Mouse (Mus musculus) midbrain, embryonic 11.5 days (tissue): ENCODE data around the gene Psmd7. TPM values are rescaled to one million over a fixed set of nuclear protein-coding genes. Genes with fewer than 3 reads are reported as not detected.

Source experiments
- ATAC-seq: fragments of 200-750 bp; cut with Nextera tagmentation; 2 replicates; pipeline ENCODE4 v1.8.0; 2017; ENCODE audit warnings: moderate TSS enrichment, moderate library complexity; ENCODE audit not compliant: low FRiP score
- DNase-seq: peaks from one replicate; pipeline ENCODE4 v3.0.0; 2015; ENCODE audit warnings: low spot score; ENCODE audit errors: missing footprints
- H3K27ac ChIP-seq: fragments of 300-500 bp; sonication (generic); 2 replicates; pipeline ENCODE4 v1.5.1; 2014; ENCODE audit warnings: low read depth, low read length
- H3K27me3 ChIP-seq: fragments of 300-500 bp; sonication (generic); 2 replicates; pipeline ENCODE4 v1.6.1; 2014; ENCODE audit warnings: mild to moderate bottlenecking, low read length, moderate library complexity, mixed read lengths; ENCODE audit not compliant: control insufficient read depth, insufficient read depth
- H3K36me3 ChIP-seq: fragments of 300-500 bp; sonication (generic); 2 replicates; pipeline ENCODE4 v1.6.1; 2014; ENCODE audit warnings: mild to moderate bottlenecking, low read length, moderate library complexity, mixed read lengths; ENCODE audit not compliant: control insufficient read depth, insufficient read depth
- H3K4me1 ChIP-seq: fragments of 300-500 bp; sonication (generic); 2 replicates; pipeline ENCODE4 v1.6.1; 2014; ENCODE audit warnings: low read length; ENCODE audit not compliant: control insufficient read depth, insufficient read depth
- H3K4me2 ChIP-seq: fragments of 300-500 bp; sonication (generic); 2 replicates; pipeline ENCODE4 v1.6.1; 2014; ENCODE audit warnings: mild to moderate bottlenecking, moderate library complexity
- H3K4me3 ChIP-seq: fragments of 300-500 bp; sonication (generic); 2 replicates; pipeline ENCODE4 v1.5.1; 2014; ENCODE audit warnings: low read depth, low read length
- H3K9ac ChIP-seq: fragments of 300-500 bp; sonication (generic); 2 replicates; pipeline ENCODE4 v1.6.1; 2014; ENCODE audit warnings: low read length
- H3K9me3 ChIP-seq: fragments of 300-500 bp; sonication (generic); 2 replicates; pipeline ENCODE4 v1.6.1; 2016; ENCODE audit warnings: low read length; ENCODE audit not compliant: control insufficient read depth
- WGBS: fragments of 180-500 bp; shearing (Covaris S2); extraction: QIAGEN DNeasy Blood & Tissue Kit; methylation state at CpG from one replicate; pipeline ENCODE4 v1.1.7; 2014; 5-methylcytosine and 5-hydroxymethylcytosine counted together
- polyA plus RNA-seq: library from polyadenylated mRNA; unstranded; fragments of >200 nt; fragmentation: Nextera tagmentation; extraction: Ambion mirVana; gene quantifications from 2 replicates; pipeline ENCODE4 v1.2.1, GENCODE M21; 2014

The Psmd7 gene
- polyA plus RNA-seq, 1 experiment from 2014 or later = 319 TPM

DNA sequence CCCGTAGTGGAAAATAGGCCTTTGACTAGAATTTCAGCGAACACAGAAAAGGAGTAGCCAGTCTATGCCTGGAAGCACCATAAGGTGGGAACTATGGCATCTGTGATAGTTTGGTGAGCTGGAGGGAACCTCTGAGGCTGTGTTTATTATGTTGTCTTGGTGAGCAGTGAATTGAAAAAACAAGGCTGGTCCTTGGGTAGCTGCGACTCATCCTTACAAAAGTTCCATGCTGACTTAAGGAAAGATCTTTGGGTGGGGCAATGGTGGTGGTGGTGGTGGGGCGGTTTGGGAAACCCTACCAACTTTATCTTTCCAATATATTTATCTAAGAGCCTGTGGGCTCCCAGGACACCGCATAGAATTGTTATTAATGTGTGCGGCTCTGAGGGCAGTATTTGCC lies 25.1 kb upstream of the Psmd7 start:
- WGBS = 91% methylated on average over 6 of the region's 6 CpGs
- DNase-seq = no peak

DNA sequence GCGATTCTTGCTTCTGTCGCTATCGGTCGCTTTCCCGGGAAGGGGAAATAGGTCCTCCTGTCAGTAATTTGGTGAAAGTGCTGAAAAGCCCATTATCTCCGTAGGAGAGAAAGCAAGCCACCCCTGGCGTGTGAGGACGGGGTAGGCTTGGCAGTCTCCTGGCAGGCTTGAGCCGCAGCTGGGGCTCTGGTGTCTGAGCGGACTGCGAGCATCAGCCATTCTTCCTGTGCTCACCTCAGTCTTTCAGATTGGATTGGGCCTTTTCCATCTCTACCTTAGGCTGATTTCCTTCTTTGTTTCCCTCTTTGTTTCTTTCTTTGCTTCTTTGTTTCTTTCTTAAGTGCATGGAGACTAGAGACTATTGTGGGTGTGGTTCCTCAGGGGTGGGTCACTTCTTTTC lies 22.6 kb upstream of the Psmd7 start:
- WGBS = 55% methylated on average over 11 of the region's 11 CpGs
- H3K4me2 ChIP-seq = no peak overlapping the region

More for the DNA sequence above, 25.1 kb upstream of the Psmd7 start:
- no peak for ATAC-seq
- Histone ChIP-seq H3K9ac (no peak overlapping the region), H3K9me3 (no peaks in the 10 kb centered on the region), H3K27me3 (no peaks in the 10 kb centered on the region), H3K4me2 (no peak overlapping the region), H3K4me1 (peaks cover under 1% of the 10 kb centered on the region; the same call in 1 of the 2 replicates), H3K36me3 (no peaks in the 10 kb centered on the region), H3K4me3 (no peak overlapping the region), H3K27ac (no peak overlapping the region)

DNA sequence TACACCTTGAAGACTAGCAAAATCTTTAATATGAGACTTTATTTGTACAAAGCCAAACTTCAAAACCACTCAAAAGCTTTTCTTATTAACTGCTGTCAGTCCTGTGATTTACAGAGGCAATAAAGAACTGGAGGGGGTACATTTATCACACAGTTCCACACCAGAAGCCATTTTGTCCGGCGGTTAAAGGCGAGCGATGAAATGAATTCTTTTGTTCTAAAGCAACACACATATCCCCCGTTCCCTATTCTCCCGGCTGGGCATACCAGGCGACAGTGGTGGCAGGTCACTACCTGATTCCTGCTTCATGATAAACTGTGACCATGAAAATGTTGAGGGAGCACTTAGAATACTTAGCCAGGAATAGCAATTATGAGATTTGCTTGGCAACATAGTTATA lies 20.5 kb upstream of the Psmd7 start:
- peaks cover 5% of the 10 kb centered on the region; the same call in 1 of the 2 replicates for H3K4me1 ChIP-seq
- no peak overlapping the region for H3K27ac ChIP-seq
- H3K36me3 ChIP-seq = no peaks in the 10 kb centered on the region
- H3K4me2 ChIP-seq = no peak overlapping the region
- no peak overlapping the region for H3K9ac ChIP-seq
- peak; percentile 86 for DNase-seq
- H3K27me3 ChIP-seq = no peaks in the 10 kb centered on the region
- ATAC-seq = no peak
- no peaks in the 10 kb centered on the region for H3K9me3 ChIP-seq
- no peak overlapping the region for H3K4me3 ChIP-seq
- WGBS = 63% methylated on average over 7 of the region's 7 CpGs

More for the DNA sequence above, 22.6 kb upstream of the Psmd7 start:
- H3K4me3 ChIP-seq = no peak overlapping the region
- H3K36me3 ChIP-seq = no peaks in the 10 kb centered on the region
- ATAC-seq (no peak), DNase-seq (peak; percentile 81)
- peaks cover 5% of the 10 kb centered on the region; the same call in 1 of the 2 replicates for H3K4me1 ChIP-seq
- H3K9ac ChIP-seq = no peak overlapping the region
- H3K9me3 ChIP-seq = no peaks in the 10 kb centered on the region
- no peaks in the 10 kb centered on the region for H3K27me3 ChIP-seq
- H3K27ac ChIP-seq = no peak overlapping the region

DNA sequence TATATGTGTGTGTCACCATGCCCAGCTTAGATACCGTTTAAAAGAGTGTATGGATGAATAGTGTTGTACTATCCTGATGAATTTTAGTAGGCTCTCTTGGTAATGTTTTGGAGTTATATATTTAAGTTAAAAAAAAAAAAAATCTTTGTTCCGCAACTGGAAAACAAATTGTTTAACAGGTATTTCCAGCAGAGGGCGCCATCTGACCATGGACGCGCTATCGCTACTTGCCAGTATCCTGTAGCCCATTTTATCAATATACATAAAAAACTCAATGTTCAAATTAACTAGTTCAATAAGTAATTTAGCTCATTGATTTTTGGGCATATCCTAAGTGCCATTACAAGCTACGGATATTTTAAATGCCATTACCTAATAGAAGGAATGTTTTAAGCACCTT lies 14.8 kb upstream of the Psmd7 start:
- H3K4me1 ChIP-seq = peaks cover 1% of the 10 kb centered on the region; the same call in 1 of the 2 replicates
- no peaks in the 10 kb centered on the region; the same call in 1 of the 2 replicates for H3K27me3 ChIP-seq
- H3K36me3 ChIP-seq = no peaks in the 10 kb centered on the region
- H3K27ac ChIP-seq = no peak overlapping the region
- H3K9ac ChIP-seq = no peak overlapping the region
- H3K4me2 ChIP-seq = no peak overlapping the region
- H3K4me3 ChIP-seq = no peak overlapping the region
- no peaks in the 10 kb centered on the region for H3K9me3 ChIP-seq
- ATAC-seq (no peak), DNase-seq (peak; percentile 98)
- WGBS = 7% methylated on average over 7 of the region's 7 CpGs

DNA sequence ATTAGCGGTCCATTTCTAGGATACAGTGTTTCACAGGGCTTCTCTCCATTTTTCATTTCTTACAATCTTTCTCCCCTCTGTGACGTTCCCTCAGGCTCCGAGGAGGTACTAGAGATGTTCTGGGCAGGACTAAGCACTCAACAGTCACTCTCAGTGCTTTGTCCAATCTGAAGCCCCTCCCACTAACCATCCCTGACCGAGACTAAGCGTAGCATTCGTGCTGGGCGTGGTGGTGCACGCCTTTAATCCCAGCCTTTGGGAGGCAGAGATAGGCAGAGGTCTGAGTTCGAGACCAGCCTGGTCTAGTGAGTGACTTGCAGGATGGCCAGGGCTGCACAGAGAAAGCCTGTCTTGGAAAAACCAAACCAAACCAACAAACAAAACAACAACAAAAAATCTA lies 11.4 kb upstream of the Psmd7 start:
- no peaks in the 10 kb centered on the region for H3K4me1 ChIP-seq
- no peaks in the 10 kb centered on the region; the same call in 1 of the 2 replicates for H3K27me3 ChIP-seq
- no peak for ATAC-seq
- whole genome bisulfite sequencing = 87% methylated on average over 9 of the region's 9 CpGs
- DNase-seq = peak; percentile 35
- no peak overlapping the region for H3K4me2 ChIP-seq
- H3K9ac ChIP-seq = no peak overlapping the region
- no peaks in the 10 kb centered on the region for H3K36me3 ChIP-seq
- no peak overlapping the region for H3K27ac ChIP-seq
- H3K4me3 ChIP-seq = no peak overlapping the region
- H3K9me3 ChIP-seq = no peaks in the 10 kb centered on the region

DNA sequence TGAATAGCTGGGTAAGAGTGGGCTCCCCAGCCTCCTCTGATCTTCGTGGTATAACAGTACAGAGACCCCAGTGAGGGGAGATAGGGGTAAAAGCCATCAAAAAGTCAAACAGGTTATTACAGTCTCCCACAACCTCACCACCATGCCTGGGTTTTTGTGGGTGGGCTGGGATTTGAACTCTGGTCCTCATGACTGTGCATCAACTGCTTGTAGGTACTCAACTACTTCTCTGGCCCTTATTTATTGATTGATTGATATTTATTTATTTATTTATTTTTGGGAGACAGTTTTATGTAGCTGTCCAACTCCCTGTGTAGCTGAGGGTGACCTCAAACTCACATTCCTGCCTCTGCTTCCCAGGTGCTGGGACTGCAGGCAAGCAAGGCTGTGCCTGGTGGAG lies 9.5 kb upstream of the Psmd7 start:
- ATAC-seq (no peak), DNase-seq (peak; percentile 69)
- H3K36me3 ChIP-seq = no peaks in the 10 kb centered on the region
- no peak overlapping the region for H3K4me3 ChIP-seq
- no peaks in the 10 kb centered on the region; the same call in 1 of the 2 replicates for H3K27me3 ChIP-seq
- no peak overlapping the region for H3K4me2 ChIP-seq
- no peak overlapping the region for H3K9ac ChIP-seq
- H3K9me3 ChIP-seq = no peaks in the 10 kb centered on the region
- no peak overlapping the region for H3K27ac ChIP-seq
- whole genome bisulfite sequencing = 86% methylated on average over 1 of the region's 1 CpGs
- no peaks in the 10 kb centered on the region for H3K4me1 ChIP-seq

DNA sequence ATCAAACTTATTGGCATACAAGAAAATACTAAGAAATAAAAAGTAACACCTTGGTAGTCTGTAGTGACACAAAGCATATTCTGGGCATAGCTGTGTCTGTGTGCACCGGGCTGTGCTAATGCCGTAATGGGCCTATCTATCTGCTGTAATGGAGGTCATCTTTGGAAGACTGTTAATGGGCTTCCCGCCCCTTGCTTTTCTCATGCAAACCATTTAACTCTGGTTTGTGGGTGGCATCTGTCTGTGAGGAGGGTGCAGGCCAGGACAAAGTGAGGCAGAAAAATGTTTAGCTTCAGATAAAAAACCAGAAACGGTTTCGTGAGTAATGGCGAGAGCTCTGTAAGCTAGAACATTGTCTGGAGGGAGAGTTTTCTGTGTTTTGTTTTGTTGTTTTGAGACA lies 6.6 kb upstream of the Psmd7 start:
- Histone ChIP-seq H3K4me1 (no peaks in the 10 kb centered on the region), H3K4me2 (no peak overlapping the region), H3K9me3 (no peaks in the 10 kb centered on the region), H3K9ac (no peak overlapping the region), H3K36me3 (no peaks in the 10 kb centered on the region), H3K27ac (no peak overlapping the region), H3K4me3 (no peak overlapping the region), H3K27me3 (no peaks in the 10 kb centered on the region; the same call in 1 of the 2 replicates)
- 80% methylated on average over 6 of the region's 6 CpGs for WGBS
- ATAC-seq = no peak
- DNase-seq = no peak

DNA sequence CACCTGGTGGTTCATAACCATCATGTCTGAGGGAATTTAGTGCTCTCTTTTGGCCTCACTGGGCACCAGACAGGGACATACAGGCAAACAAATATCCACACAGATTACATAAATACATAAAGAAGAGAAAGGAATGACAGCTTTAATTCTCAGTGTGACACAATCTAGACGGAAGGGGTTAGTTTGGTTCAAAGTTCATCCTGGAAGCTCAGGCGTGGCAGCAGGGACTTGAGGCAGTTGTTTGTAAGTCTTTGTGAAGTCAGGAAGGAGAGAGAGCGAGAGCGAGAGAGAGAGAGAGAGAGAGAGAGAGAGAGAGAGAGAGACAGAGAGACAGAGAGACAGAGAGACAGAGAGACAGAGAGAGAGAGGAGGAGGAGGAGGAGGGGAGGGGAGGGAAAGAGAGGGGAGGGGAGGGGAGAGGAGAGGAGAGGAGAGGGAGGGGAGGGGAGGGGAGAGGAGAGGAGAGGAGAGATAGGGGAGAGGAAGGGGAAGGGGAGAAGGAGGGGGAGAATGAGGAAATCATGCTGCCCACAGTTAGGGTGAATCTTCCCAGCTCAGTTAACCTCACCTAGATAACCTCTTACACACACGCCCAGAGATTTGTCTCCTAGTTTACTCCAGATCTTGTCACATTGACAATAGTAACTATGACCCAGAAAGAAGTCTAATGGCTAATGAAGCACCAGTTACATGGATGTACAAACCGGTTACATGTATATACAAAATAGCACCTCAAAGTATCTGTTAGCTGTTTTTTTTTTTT lies 5.9 kb upstream of the Psmd7 start:
- ATAC-seq = no peak
- WGBS = 77% methylated on average over 4 of the region's 6 CpGs
- H3K9ac ChIP-seq = no peak overlapping the region
- no peaks in the 10 kb centered on the region for H3K36me3 ChIP-seq
- DNase-seq = no peak
- H3K4me1 ChIP-seq = no peaks in the 10 kb centered on the region
- H3K27me3 ChIP-seq = no peaks in the 10 kb centered on the region; the same call in 1 of the 2 replicates
- H3K27ac ChIP-seq = no peak overlapping the region
- H3K4me2 ChIP-seq = no peak overlapping the region
- H3K4me3 ChIP-seq = no peak overlapping the region
- no peaks in the 10 kb centered on the region for H3K9me3 ChIP-seq

DNA sequence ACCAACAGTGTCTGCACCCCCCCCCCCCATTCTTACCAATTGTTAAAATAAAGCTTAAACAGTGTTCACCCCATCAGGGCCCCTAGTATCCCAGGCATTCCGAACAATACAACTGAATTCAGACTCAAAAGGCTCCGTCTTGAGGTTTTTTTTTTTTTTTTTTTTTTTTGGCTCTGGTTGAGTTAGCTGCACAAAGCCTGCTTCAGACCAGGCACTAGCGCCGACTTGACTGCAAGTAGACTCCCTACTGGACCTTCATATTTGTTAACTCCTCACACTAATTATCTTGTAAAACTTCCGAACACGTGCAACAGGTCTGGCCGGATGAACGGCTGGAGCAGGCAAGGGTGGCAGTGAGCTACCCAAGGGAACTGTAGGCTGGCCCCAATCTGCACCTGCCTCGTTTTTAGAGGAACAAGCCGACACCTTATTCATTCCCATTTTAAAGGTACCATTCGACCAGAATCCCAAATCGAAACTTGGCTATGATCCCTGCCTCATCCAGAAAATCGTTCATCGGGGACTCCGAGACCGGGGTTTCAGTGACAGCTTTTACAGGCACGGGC lies 752 bp downstream of the Psmd7 start:
- Histone ChIP-seq H3K27ac (peak overlapping the region; percentile 76), H3K9me3 (no peaks in the 10 kb centered on the region), H3K9ac (peak overlapping the region; percentile 89), H3K4me3 (peak overlapping the region; percentile 94), H3K4me1 (peaks cover 3% of the 10 kb centered on the region; the same call in 1 of the 2 replicates), H3K4me2 (peak overlapping the region; percentile 73), H3K27me3 (no peaks in the 10 kb centered on the region), H3K36me3 (peaks cover 21% of the 10 kb centered on the region)
- WGBS = 1% methylated on average over 17 of the region's 17 CpGs
- DNase-seq (peak; percentile 92), ATAC-seq (peak; percentile 20)
